Mouse (Mus musculus): ENCODE measurements around the gene Itgb7.

Gene Itgb7

DNA sequence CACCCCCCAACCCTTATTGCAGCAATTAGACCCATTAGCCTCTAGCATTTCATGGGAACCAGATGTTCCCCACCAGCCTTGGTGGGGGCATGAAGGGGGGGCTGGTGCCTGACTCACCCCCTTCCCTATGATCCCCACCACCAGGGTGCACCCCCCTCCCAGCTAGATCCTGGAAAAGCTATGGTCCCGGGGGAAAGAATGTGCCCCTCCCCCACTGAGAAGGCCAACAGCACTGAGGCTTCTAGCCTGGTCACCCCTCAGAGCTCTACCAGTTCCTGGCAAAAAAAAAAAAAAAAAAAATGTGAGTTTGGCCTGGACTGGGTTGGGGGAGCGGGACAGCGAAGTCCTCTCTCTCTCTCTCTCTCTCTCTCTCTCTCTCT lies 17.1 kb upstream of the Itgb7 start:
- DNase-seq (ENCODE audit: low spot score): peak; percentile 70

DNA sequence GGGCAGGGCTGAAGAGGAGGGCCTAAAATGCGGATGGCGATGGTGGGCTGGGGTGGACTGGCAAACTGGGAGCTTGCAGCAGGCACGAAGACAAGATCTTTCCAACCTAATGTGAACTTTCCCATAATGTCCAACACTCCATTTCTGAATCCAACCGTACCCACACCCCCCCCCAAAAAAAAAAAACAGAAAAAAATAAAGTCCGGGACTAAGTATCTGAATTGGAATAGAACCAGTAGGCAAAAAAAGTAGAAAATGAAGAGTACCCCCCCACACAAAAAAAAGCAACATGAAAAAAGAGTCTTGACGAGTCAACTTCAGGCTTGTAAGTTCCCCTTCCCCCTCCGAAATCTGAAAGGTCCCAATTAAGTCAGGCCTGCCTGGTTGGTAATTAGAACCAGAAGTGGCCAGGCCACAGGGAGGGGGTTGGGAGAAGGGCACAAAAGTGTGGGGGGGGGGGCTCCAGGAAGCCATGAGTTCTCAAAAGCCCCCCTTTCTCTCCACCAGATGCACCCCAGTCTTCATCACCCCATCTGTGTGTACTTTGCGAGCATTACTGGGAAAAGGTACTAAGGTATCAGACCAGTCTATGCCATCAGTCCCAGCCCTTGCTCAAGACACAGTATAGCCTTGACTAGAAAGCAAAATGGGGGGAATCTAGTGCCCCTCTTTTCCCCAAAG lies 16.5 kb upstream of the Itgb7 start:
- peak; percentile 63 for DNase-seq (ENCODE audit: low spot score)

DNA sequence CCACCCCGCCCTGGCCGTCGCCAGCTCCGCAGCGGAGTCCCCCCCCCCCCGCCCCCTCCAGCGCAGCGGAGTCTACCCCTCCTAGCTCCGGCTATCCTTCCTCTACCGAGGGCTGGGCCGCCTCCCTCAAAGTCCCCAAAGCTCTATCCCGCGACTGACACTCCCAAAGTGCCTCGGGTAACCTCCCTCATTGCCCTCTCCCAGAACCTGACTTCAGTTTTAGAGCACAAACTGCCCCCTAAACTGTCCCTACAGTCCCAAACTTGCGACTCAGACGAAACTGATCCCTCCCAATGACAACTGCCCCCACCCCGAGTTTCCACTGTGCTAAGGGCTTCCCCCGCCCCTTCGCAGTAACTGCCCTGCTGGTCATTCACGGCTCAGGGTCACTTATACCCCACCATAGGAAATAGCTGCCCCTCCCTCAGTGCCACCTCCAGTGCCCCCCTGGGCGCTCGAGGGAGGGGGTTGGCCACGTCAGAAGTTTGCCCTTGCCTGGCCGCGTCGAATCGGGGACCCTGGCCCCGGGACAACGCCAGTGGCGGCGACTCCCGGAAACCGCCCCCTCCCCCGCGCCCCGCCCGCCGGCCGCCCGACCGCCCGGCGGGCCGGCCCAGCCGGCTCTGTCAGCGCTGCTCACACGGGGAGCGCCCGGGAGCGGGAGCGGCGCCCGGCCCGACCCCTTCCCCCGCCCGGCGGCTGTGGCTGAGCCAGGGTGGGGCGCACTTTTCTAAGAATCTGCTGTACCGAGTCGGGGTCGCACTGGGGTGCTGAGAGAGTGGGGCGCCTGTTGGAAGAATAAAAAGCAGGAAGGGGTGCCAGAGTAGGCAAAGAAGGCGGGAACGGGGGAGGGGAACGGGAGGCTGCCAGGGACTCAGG lies 15.7 kb upstream of the Itgb7 start:
- peak; percentile 82 for DNase-seq (ENCODE audit: low spot score)

DNA sequence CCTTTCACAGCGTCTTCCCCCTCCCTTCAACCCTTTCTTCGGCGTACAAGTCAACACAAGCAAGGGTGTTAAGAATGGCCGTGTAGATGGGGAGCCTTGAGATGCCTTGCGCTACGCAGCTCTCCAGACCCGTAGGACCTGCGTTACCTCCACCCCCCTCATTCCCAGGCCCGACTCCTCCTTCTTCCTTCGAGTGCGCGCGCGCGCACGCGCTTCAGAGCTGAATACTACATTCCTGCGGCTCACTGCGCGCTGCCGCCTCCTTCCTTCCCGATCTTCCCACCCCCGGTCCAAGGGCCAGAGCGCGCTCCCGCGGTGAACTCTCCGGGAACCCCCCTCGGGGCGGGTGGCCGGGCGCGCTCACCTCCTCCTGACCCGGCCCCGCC lies 15.1 kb upstream of the Itgb7 start:
- DNase-seq (ENCODE audit: low spot score): peak; percentile 97

GRCm38 (mm10) chr15:102245891-102246741 lies 14.4 kb upstream of the Itgb7 start:
- DNase-seq (ENCODE audit: low spot score): peak; percentile 86

- no peak for DNase-seq (ENCODE audit: low spot score)
Observed at GRCm38 (mm10) chr15:102245461-102245881, 13.7 kb upstream of the Itgb7 start.

- DNase-seq (ENCODE audit: low spot score): no peak
Observed at GRCm38 (mm10) chr15:102244306-102245191, 12.8 kb upstream of the Itgb7 start.

- DNase-seq (ENCODE audit: low spot score): peak; percentile 67
Observed at GRCm38 (mm10) chr15:102243229-102244190, 11.8 kb upstream of the Itgb7 start.

DNA sequence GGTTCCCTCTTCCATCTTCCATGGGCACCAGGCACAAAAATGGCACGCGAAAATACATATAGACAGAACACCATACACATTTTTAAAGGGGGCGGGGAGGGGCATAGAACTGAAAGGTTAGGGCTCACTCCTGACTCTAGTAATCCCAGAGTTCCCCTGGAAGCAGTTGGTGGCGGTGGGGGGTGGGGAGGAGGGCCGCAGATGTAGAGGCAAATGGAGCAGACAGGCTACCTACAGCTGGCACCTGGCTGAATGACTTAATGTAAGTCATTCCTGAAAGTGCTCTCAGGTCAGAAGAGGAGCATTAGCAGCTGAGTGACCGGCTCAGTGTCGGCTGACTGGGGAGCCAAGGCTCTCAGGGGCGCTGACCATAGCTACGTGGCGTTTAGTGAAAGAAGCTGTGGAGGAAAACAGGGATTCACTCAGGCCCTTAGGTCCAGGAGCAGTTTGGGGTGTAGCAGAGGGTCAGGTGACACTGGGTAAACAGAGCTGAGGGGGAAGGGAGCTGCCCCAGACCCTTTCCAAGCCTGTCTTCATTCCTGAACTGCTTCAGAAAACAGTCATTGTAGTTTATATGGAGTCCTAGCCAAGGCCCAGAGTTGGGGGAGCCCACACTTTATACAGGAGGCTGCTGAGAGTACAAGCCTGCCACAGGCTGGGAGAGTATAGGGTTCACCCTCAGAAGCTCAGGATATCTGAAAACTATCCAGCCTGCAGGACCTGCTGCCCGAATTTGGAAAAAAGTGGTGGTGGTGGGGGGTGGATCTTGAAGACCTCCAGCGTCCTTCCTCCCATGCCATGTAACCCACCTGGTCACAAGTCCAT lies 10.9 kb upstream of the Itgb7 start:
- no peak for DNase-seq (ENCODE audit: low spot score)

DNA sequence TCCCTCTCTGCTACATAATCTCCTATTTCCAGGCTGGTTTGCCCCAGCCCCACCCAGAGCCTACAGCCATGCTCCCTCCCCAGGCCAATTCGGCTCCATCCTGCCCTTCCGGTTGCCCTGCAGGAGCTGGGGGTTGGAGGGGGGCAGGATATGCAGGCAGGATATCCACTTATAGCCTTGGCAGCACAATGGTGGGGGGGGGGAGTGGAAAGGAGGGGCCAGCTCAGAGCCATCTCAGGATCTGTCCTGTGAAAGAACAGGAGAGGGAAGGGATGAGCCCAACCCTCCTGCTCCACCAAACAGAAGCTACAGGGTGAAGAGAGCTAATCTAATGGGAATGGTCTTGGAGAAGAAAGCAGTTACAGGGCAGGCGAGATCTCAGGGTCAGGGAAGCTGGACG lies 8.9 kb upstream of the Itgb7 start:
- no peak for DNase-seq (ENCODE audit: low spot score)

GRCm38 (mm10) chr15:102239851-102240250 lies 8.1 kb upstream of the Itgb7 start:
- DNase-seq (ENCODE audit: low spot score): no peak

GRCm38 (mm10) chr15:102239260-102239590 lies 7.5 kb upstream of the Itgb7 start:
- peak; percentile 92 for DNase-seq (ENCODE audit: low spot score)

DNA sequence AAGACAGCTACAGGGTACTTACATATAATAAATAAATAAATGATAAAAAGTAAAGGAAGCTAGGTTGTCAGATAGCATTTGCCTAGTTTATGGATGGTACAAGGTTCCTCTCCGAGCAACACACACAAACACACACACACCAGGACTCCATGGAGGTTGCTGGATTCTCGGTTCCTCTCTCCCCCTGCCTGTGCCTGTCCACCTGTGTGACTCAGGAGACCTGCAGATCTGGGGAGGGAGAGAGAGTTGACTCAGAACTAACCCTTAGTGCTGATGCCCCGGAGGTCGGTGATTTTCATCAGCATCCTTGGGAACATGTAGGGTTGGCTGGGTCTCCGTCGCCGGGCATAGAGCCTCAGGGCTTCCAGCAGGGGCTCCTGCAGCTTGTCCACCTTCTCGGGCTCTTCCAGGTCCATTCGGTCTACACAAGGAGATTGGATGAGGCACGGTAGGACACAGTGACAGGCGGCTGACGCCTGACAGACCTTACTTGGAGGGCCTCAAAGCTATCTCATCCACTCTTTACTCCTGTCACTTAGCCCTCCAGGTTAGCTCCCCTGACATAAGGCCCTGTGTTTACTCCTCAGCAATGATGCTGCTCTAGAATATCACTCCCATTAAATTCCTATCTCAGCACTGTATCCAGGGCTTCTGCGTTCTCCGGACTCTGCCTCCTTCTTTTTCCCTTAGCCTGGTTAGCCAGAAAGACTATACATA lies 7.0 kb upstream of the Itgb7 start:
- DNase-seq (ENCODE audit: low spot score): no peak

DNA sequence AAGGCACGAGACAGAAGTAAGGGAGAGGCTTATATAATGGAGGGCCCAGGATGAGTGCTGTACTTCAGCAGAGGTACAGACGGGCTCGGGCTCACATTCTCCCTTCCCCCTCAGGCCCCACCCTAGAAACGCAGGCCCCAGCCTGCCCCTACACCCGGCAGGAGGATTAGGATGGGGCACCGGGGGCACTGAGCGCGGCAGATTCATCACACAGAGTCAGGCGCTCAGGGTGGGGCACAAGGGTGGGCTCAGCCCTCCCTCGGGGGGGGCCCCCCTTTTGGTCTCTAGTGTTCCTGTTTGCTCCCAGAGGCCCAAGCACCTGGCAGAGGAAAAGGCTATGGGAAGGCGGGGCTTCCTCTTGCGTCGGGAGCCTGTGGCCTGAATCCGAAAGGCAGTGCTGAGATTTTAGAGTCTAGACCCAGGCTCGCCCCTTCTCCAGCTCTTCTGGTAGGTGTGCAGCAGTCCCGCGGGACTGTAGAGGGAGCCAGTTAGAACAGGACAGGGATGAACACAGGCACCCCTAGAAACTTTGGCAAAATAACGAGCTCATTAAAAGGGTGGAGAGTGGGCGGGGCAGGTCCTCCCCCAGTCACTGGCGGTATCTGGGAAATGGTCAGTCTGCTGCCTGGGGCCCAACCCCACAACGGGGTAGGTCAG lies 3.8 kb upstream of the Itgb7 start:
- DNase-seq (ENCODE audit: low spot score): no peak

- DNase-seq (ENCODE audit: low spot score): no peak
Observed at GRCm38 (mm10) chr15:102233896-102234295, 2.2 kb upstream of the Itgb7 start.

DNA sequence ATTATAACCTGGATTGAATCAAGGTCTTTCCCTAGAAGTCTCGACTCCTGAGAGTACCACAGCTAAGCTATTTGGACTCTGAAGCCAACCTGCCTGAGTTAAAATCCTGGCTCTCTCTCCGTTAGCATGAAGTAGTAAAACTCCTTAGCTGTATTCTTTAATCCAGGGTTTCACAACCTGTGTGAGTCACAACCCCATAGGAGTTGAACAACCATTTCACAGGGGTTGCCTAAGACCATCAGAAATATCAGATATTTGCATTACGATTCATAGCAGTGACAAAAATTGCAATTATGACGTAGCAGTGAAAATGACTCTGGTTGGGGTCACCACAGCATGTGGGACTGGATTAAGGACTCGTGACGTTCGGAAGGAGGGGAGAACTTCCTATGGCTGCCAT lies 1.0 kb upstream of the Itgb7 start:
- DNase-seq (ENCODE audit: low spot score): no peak

DNA sequence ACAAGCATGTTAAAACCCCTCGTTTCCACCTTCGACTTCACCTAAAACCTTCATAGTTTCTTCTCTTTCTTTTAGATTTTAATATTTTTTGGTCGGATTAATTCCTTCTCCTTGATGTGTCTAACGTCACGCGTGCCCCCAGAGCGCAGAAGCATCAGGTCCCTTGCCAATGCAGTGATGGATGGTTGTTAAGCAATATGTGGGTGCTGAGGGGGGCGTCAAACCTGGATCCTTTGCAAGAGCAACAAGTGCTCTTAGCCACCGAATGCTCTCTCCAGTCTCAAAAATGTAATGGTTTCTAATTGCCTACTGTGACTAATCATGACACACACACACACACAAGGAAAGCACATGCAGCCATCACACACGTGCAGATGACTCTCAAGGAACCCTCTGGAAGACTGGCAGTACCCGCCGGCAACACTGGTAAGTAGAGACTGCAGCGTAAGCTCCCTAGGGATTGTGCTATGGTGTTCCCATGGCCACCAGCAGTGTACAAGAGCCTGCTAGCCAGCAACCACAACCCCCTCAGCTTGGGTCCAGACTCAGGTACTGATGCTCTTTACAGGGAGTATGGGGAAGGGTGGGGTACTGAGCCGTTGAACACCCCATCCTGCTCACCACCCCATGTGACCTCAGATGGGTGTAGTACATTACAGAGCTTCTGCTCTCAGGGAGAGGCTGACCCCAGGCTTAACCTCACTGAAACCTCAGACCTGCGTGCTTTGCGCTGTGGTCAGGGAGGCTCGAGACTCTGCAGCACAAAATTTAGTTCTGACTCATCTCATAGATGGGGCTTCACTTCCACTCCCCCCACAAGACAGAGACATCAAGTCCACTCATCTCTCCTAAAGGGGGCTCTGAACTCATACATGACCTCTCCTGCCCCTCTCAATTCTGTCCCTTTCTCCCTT lies 1.1 kb downstream of the Itgb7 start:
- DNase-seq (ENCODE audit: low spot score): peak; percentile 60

Measured in MN1 (cell line).